Mouse (Mus musculus): ENCODE measurements around the gene Ifitm3. TPM values are rescaled to one million over a fixed set of nuclear protein-coding genes. Genes with fewer than 3 reads are reported as not detected.

Ifitm3 gene
- polyA plus RNA-seq, 1 experiment: 313 TPM

GRCm38 (mm10) chr7:141032458-141033167, 22.0 kb upstream of the Ifitm3 start:
- H3K4me1 ChIP-seq (ENCODE audit: control insufficient read depth, insufficient read depth, low read length): no peaks in the 10 kb centered on the region
- no peak for DNase-seq
- no peaks in the 10 kb centered on the region for H3K27me3 ChIP-seq (replicated peaks; ENCODE audit: control insufficient read depth, insufficient read depth, low read length)
- 80% methylated on average over 9 of the region's 9 CpGs for WGBS
- H3K27ac ChIP-seq (ENCODE audit: insufficient read depth, low read depth, low read length): no peak overlapping the region
- no peak overlapping the region for H3K4me3 ChIP-seq (ENCODE audit: insufficient read depth, low read depth, low read length)
- H3K36me3 ChIP-seq (ENCODE audit: control insufficient read depth, insufficient read depth, low read length): no peaks in the 10 kb centered on the region
- TF ChIP-seq POLR2A (IDR thresholded peaks at IDR 0.05; ENCODE audit: low read depth, low read length): no peak
- TF ChIP-seq CTCF (conservative IDR thresholded peaks at IDR 0.05; ENCODE audit: insufficient read depth, insufficient read length, low read depth, low read length): no peak

- H3K4me1 ChIP-seq (ENCODE audit: control insufficient read depth, insufficient read depth, low read length): peaks cover 9% of the 10 kb centered on the region; the same call in 1 of the 2 replicates
- H3K27me3 ChIP-seq (replicated peaks; ENCODE audit: control insufficient read depth, insufficient read depth, low read length): no peaks in the 10 kb centered on the region
- no peak overlapping the region for H3K4me3 ChIP-seq (ENCODE audit: insufficient read depth, low read depth, low read length)
- no peaks in the 10 kb centered on the region for H3K36me3 ChIP-seq (ENCODE audit: control insufficient read depth, insufficient read depth, low read length)
- 70% methylated on average over 3 of the region's 3 CpGs for WGBS
- no peak overlapping the region for H3K27ac ChIP-seq (ENCODE audit: insufficient read depth, low read depth, low read length)
- DNase-seq: no peak
- TF ChIP-seq POLR2A (IDR thresholded peaks at IDR 0.05; ENCODE audit: low read depth, low read length) (no peak), CTCF (conservative IDR thresholded peaks at IDR 0.05; ENCODE audit: insufficient read depth, insufficient read length, low read depth, low read length) (no peak)
Measured at GRCm38 (mm10) chr7:141030390-141030789, 19.8 kb upstream of the Ifitm3 start.

GRCm38 (mm10) chr7:141028831-141029230, 18.3 kb upstream of the Ifitm3 start, which contains the start of gene Gm17387:
Gene Gm17387 (plus strand): TSS chr7:141029131.
- Histone ChIP-seq H3K27ac (ENCODE audit: insufficient read depth, low read depth, low read length) (no peak within 1 kb of the TSS), H3K36me3 (ENCODE audit: control insufficient read depth, insufficient read depth, low read length) (no peaks in the 10 kb centered on the region), H3K4me3 (ENCODE audit: insufficient read depth, low read depth, low read length) (no peak within 1 kb of the TSS), H3K27me3 (replicated peaks; ENCODE audit: control insufficient read depth, insufficient read depth, low read length) (no peaks in the 10 kb centered on the region), H3K4me1 (ENCODE audit: control insufficient read depth, insufficient read depth, low read length) (peaks cover 13% of the 10 kb centered on the region)
- WGBS: 97% methylated on average over 2 of the region's 2 CpGs
- DNase-seq: no peak
- TF ChIP-seq CTCF (conservative IDR thresholded peaks at IDR 0.05; ENCODE audit: insufficient read depth, insufficient read length, low read depth, low read length): no peak
- TF ChIP-seq POLR2A (IDR thresholded peaks at IDR 0.05; ENCODE audit: low read depth, low read length): no peak

- WGBS: 70% methylated on average over 5 of the region's 5 CpGs
- no peak for TF ChIP-seq CTCF (conservative IDR thresholded peaks at IDR 0.05; ENCODE audit: insufficient read depth, insufficient read length, low read depth, low read length)
- no peak for TF ChIP-seq POLR2A (IDR thresholded peaks at IDR 0.05; ENCODE audit: low read depth, low read length)
- Histone ChIP-seq H3K27me3 (replicated peaks; ENCODE audit: control insufficient read depth, insufficient read depth, low read length) (no peaks in the 10 kb centered on the region), H3K36me3 (ENCODE audit: control insufficient read depth, insufficient read depth, low read length) (no peaks in the 10 kb centered on the region), H3K4me3 (ENCODE audit: insufficient read depth, low read depth, low read length) (no peak overlapping the region), H3K27ac (ENCODE audit: insufficient read depth, low read depth, low read length) (peak overlapping the region; percentile 68), H3K4me1 (ENCODE audit: control insufficient read depth, insufficient read depth, low read length) (peaks cover 13% of the 10 kb centered on the region)
- no peak for DNase-seq
Measured at GRCm38 (mm10) chr7:141026740-141027098, 16.1 kb upstream of the Ifitm3 start.

DNA sequence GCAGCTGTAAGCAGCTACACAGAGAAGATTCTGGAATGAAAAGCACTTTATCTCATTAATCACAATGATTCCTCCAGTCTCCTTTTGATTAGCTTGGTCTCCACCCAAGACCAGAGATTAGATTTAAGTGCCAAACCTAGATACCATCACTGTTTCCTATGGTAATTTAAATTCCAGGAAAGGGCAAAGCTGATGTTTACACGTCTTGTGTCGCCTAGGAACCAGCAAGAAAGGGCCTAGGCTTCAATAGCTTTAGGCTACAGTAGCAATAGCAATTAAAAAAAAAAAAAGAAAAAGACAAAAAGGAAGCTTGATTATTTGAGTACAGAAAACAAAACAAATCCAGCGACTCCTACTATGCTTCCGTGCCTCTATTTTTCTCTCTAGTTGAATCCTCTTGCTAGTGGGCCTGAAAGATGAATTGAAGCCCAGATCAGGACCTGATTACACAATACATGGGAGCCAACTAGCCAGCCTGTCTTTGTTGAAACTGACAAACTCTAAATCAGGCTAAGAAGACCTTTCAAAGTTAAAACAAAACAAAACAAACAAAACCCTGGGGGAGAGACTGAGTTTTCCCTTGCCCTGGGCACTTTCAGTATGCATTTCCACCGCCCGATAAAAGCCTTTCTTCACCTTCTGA, 15.6 kb upstream of the Ifitm3 start:
- Histone ChIP-seq H3K36me3 (ENCODE audit: control insufficient read depth, insufficient read depth, low read length) (no peaks in the 10 kb centered on the region), H3K4me1 (ENCODE audit: control insufficient read depth, insufficient read depth, low read length) (peaks cover 13% of the 10 kb centered on the region), H3K4me3 (ENCODE audit: insufficient read depth, low read depth, low read length) (no peak overlapping the region), H3K27me3 (replicated peaks; ENCODE audit: control insufficient read depth, insufficient read depth, low read length) (no peaks in the 10 kb centered on the region), H3K27ac (ENCODE audit: insufficient read depth, low read depth, low read length) (peak overlapping the region; percentile 68)
- TF ChIP-seq CTCF (conservative IDR thresholded peaks at IDR 0.05; ENCODE audit: insufficient read depth, insufficient read length, low read depth, low read length) (no peak), POLR2A (IDR thresholded peaks at IDR 0.05; ENCODE audit: low read depth, low read length) (no peak)
- 54% methylated on average over 6 of the region's 6 CpGs for WGBS
- DNase-seq: no peak

DNA sequence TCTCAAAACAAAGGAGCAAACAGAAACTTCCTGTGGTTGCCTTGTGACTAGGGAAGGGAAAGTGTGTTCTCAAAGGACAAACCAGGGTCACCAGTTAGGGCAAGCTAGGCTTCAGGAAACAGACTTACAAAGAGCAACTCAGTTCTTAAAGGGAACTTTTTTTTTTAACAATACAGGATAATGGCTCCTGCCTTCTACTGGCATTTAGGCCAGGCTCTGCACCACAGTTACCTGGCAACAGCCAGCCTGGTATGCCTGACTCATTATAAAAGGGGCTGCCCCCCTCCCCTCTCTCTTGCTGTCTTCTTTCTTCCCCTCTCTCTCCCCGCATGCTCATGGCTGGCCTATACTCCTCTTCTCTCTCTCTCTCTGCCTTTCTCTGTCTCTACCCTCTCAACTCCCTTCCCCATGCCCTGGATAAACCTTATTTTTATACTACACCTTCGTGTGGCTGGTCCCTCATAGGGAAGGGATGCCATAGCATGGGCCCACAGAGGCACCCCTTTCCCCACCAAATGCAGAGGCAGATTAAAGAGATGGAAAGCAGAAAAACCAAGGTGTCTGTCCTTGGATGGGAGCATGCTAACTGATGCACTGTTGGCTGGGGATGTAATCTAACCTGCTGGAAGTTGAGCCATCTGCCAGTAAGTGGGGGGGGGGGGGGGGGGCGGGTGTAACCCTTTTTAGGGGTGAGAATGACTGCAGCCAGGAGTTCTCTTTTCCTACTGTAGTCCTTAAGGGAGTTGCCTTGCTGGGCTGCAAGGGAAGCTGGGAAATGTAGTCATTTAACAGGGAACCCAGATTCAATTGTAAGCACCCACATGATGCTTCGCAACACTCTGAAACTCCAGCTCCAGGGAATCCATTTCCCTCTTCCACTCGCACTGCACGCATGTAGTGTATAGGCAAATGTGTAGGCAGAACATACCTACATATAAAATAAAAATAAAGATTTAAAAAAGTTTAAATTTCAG, 14.6 kb upstream of the Ifitm3 start:
- peak; percentile 49 for DNase-seq
- Histone ChIP-seq H3K4me1 (ENCODE audit: control insufficient read depth, insufficient read depth, low read length) (peaks cover 13% of the 10 kb centered on the region), H3K36me3 (ENCODE audit: control insufficient read depth, insufficient read depth, low read length) (no peaks in the 10 kb centered on the region), H3K27ac (ENCODE audit: insufficient read depth, low read depth, low read length) (peak overlapping the region; percentile 57), H3K4me3 (ENCODE audit: insufficient read depth, low read depth, low read length) (no peak overlapping the region), H3K27me3 (replicated peaks; ENCODE audit: control insufficient read depth, insufficient read depth, low read length) (no peaks in the 10 kb centered on the region)
- WGBS: 64% methylated on average over 6 of the region's 6 CpGs
- no peak for TF ChIP-seq POLR2A (IDR thresholded peaks at IDR 0.05; ENCODE audit: low read depth, low read length)
- TF ChIP-seq CTCF (conservative IDR thresholded peaks at IDR 0.05; ENCODE audit: insufficient read depth, insufficient read length, low read depth, low read length): no peak
